In genomic region chr11:114794691-114795090, GRCm38 (mm10) we compare ENCODE assay signal across 12 mouse cellular contexts. TPM values are rescaled to one million over a fixed set of nuclear protein-coding genes. Genes with fewer than 3 reads are reported as not detected.
A peak's percentile ranks its signal among the peaks of the same experiment; 100 is the strongest.
DNase-seq lines count a peak whose midpoint lies in the region; ATAC-seq lines count a peak whose summit lies in the region.
"Had no signal": no experiment of that assay in that cellular context is flagged by ENCODE, and none has a peak within 500 bp of the region (broad histone marks: within the 10 kb centered on the region; RNA-seq: fewer than 3 reads in every experiment).

No protein-coding gene starts in this region.

- peak overlapping the region; percentile 40; the same call in 1 of the 2 replicates for H3K4me3 ChIP-seq in limb, embryonic 12.5 days (replicated peaks)
- no peak overlapping the region for H3K4me3 ChIP-seq in limb, embryonic 10.5 days
- H3K4me3 ChIP-seq in forebrain, embryonic 13.5 days: peak overlapping the region; percentile 53
- H3K4me3 ChIP-seq in midbrain, embryonic 10.5 days: peak overlapping the region; percentile 65
- H3K4me3 ChIP-seq in stomach, embryonic 14.5 days (ENCODE audit: low read depth, low read length): no peak overlapping the region

- H3K27me3 ChIP-seq in limb, embryonic 12.5 days: peaks cover 58% of the 10 kb centered on the region
- H3K27me3 ChIP-seq in limb, embryonic 10.5 days (ENCODE audit: low read depth, poor library complexity, severe bottlenecking): peaks cover 77% of the 10 kb centered on the region
- peaks cover 25% of the 10 kb centered on the region for H3K27me3 ChIP-seq in forebrain, embryonic 13.5 days
- peaks cover 47% of the 10 kb centered on the region for H3K27me3 ChIP-seq in midbrain, embryonic 10.5 days (ENCODE audit: low read depth, poor library complexity, severe bottlenecking)
- H3K27me3 ChIP-seq in stomach, embryonic 14.5 days (ENCODE audit: control insufficient read depth, insufficient read depth, low read length): peaks cover 38% of the 10 kb centered on the region

- H3K9me3 ChIP-seq in limb, embryonic 12.5 days: no peaks in the 10 kb centered on the region
- H3K9me3 ChIP-seq in limb, embryonic 10.5 days (replicated peaks): no peaks in the 10 kb centered on the region
- H3K9me3 ChIP-seq in forebrain, embryonic 13.5 days (replicated peaks): no peaks in the 10 kb centered on the region
- H3K9me3 ChIP-seq in midbrain, embryonic 10.5 days (replicated peaks): no peaks in the 10 kb centered on the region
- H3K9me3 ChIP-seq in stomach, embryonic 14.5 days (ENCODE audit: control insufficient read depth, low read depth, low read length): no peaks in the 10 kb centered on the region
- H3K9me3 ChIP-seq: heart, embryonic 13.5 days had no signal

- DNase-seq in limb, embryonic 10.5 days (ENCODE audit: low spot score): no peak
- no peak for DNase-seq in midbrain, embryonic 10.5 days (ENCODE audit: low spot score)
- DNase-seq in retina, postnatal 1 day: no peak
- no peak for DNase-seq in right cerebral cortex, postnatal 14 days

- H3K27ac ChIP-seq in limb, embryonic 12.5 days: no peak overlapping the region
- no peak overlapping the region for H3K27ac ChIP-seq in limb, embryonic 10.5 days
- H3K27ac ChIP-seq in forebrain, embryonic 13.5 days: peak overlapping the region; percentile 99
- H3K27ac ChIP-seq in midbrain, embryonic 10.5 days (replicated peaks): peak overlapping the region; percentile 97
- peak overlapping the region; percentile 41 for H3K27ac ChIP-seq in stomach, embryonic 14.5 days (ENCODE audit: low read length)
- H3K27ac ChIP-seq: heart, embryonic 13.5 days had no signal

- peaks cover 27% of the 10 kb centered on the region for H3K4me1 ChIP-seq in limb, embryonic 12.5 days (replicated peaks)
- peaks cover 36% of the 10 kb centered on the region for H3K4me1 ChIP-seq in limb, embryonic 10.5 days
- H3K4me1 ChIP-seq in forebrain, embryonic 13.5 days: peaks cover 66% of the 10 kb centered on the region
- peaks cover 78% of the 10 kb centered on the region for H3K4me1 ChIP-seq in midbrain, embryonic 10.5 days
- H3K4me1 ChIP-seq in stomach, embryonic 14.5 days (ENCODE audit: control insufficient read depth, insufficient read depth, low read length): peaks cover 16% of the 10 kb centered on the region

- H3K9ac ChIP-seq in limb, embryonic 12.5 days (replicated peaks): no peak overlapping the region
- H3K9ac ChIP-seq in forebrain, embryonic 13.5 days: peak overlapping the region; percentile 64
- no peak overlapping the region for H3K9ac ChIP-seq in stomach, embryonic 14.5 days (replicated peaks; ENCODE audit: low read depth, low read length)

- 53% methylated on average over 4 of the region's 4 CpGs for whole genome bisulfite sequencing in limb, embryonic 12.5 days
- WGBS in limb, embryonic 10.5 days: 53% methylated on average over 4 of the region's 4 CpGs
- 16% methylated on average over 4 of the region's 4 CpGs for WGBS in forebrain, embryonic 13.5 days
- 21% methylated on average over 4 of the region's 4 CpGs for WGBS in midbrain, embryonic 10.5 days
- WGBS in stomach, embryonic 14.5 days: 54% methylated on average over 4 of the region's 4 CpGs

- peak overlapping the region; percentile 69; the same call in 1 of the 2 replicates for H3K4me2 ChIP-seq in limb, embryonic 12.5 days
- H3K4me2 ChIP-seq in forebrain, embryonic 13.5 days: peak overlapping the region; percentile 85
- H3K4me2 ChIP-seq in stomach, embryonic 14.5 days (replicated peaks; ENCODE audit: low read depth, low read length): peak overlapping the region; percentile 53; the same call in 1 of the 2 replicates

- H3K36me3 ChIP-seq in limb, embryonic 12.5 days: no peaks in the 10 kb centered on the region
- no peaks in the 10 kb centered on the region for H3K36me3 ChIP-seq in limb, embryonic 10.5 days
- H3K36me3 ChIP-seq in forebrain, embryonic 13.5 days (ENCODE audit: poor library complexity, severe bottlenecking): no peaks in the 10 kb centered on the region
- H3K36me3 ChIP-seq in midbrain, embryonic 10.5 days: peaks cover 9% of the 10 kb centered on the region
- no peaks in the 10 kb centered on the region for H3K36me3 ChIP-seq in stomach, embryonic 14.5 days (ENCODE audit: control insufficient read depth, insufficient read depth, low read length)
- H3K36me3 ChIP-seq: heart, embryonic 13.5 days had no signal

- ATAC-seq in limb, embryonic 12.5 days (ENCODE audit: insufficient number of reproducible peaks, insufficient read depth, low FRiP score, low TSS enrichment, low read depth): no peak
- ATAC-seq in forebrain, embryonic 13.5 days: no peak
- no peak for ATAC-seq in stomach, embryonic 14.5 days (ENCODE audit: insufficient number of reproducible peaks, insufficient read depth, low FRiP score, low read depth)
- no peak for ATAC-seq in erythroid progenitor cell, adult 5-6 weeks (replicated peaks; ENCODE audit: low FRiP score, poor library complexity, severe bottlenecking)

RNA-seq across cellular contexts. Expression of gene Btbd17, which starts 1.1 kb away (rescaled TPM):
- 1.5 TPM in 2 replicates for polyA plus RNA-seq in limb, embryonic 12.5 days (2016; fragmentation: Nextera tagmentation; extraction: Ambion mirVana)
- 0.14 TPM in 1 of 2 replicates, not detected in the other for polyA plus RNA-seq in limb, embryonic 10.5 days (2016; fragmentation: Nextera tagmentation; extraction: Ambion mirVana)
- polyA plus RNA-seq in forebrain, embryonic 13.5 days (2015; fragmentation: Nextera tagmentation; extraction: Ambion mirVana): 25.8 and 27.1 TPM in 2 replicates
- polyA plus RNA-seq in midbrain, embryonic 10.5 days (2016; fragmentation: Nextera tagmentation; extraction: Ambion mirVana): 57.3 and 69.1 TPM in 2 replicates
- polyA plus RNA-seq in stomach, embryonic 14.5 days (2014; fragmentation: Nextera tagmentation; extraction: Ambion mirVana): 0.98 and 1.6 TPM in 2 replicates
- not detected in 2 replicates for total RNA-seq in erythroid progenitor cell, adult 5-6 weeks (2015; ENCODE audit: low replicate concordance)
- total RNA-seq in erythroid progenitor cell, adult 5-6 weeks (2017; ENCODE audit: low replicate concordance): not detected in 2 replicates
- total RNA-seq: common myeloid progenitor, adult 5-6 weeks; neutrophil, adult 5-6 weeks had no signal
- polyA plus RNA-seq: heart, embryonic 13.5 days had no signal

RNA-seq across cellular contexts. Expression of gene Gpr142, which starts 4.0 kb away (rescaled TPM):
- not detected in 2 replicates for polyA plus RNA-seq in limb, embryonic 12.5 days (2016; fragmentation: Nextera tagmentation; extraction: Ambion mirVana)
- not detected in 2 replicates for polyA plus RNA-seq in limb, embryonic 10.5 days (2016; fragmentation: Nextera tagmentation; extraction: Ambion mirVana)
- not detected in 2 replicates for polyA plus RNA-seq in forebrain, embryonic 13.5 days (2015; fragmentation: Nextera tagmentation; extraction: Ambion mirVana)
- 0.27 and 0.36 TPM in 2 replicates for polyA plus RNA-seq in midbrain, embryonic 10.5 days (2016; fragmentation: Nextera tagmentation; extraction: Ambion mirVana)
- polyA plus RNA-seq in stomach, embryonic 14.5 days (2014; fragmentation: Nextera tagmentation; extraction: Ambion mirVana): 0.23 and 0.39 TPM in 2 replicates
- total RNA-seq in erythroid progenitor cell, adult 5-6 weeks (2015; ENCODE audit: low replicate concordance): not detected in 2 replicates
- total RNA-seq in erythroid progenitor cell, adult 5-6 weeks (2017; ENCODE audit: low replicate concordance): not detected in 2 replicates
- total RNA-seq: common myeloid progenitor, adult 5-6 weeks; neutrophil, adult 5-6 weeks had no signal
- polyA plus RNA-seq: heart, embryonic 13.5 days; lung, postnatal 0 days had no signal

RNA-seq across cellular contexts. Expression of gene Kif19a, which starts 29.5 kb away (rescaled TPM):
- polyA plus RNA-seq in limb, embryonic 12.5 days (2016; fragmentation: Nextera tagmentation; extraction: Ambion mirVana): 0.06 TPM in 1 of 2 replicates, not detected in the other
- polyA plus RNA-seq in limb, embryonic 10.5 days (2016; fragmentation: Nextera tagmentation; extraction: Ambion mirVana): 0.13 TPM in 1 of 2 replicates, not detected in the other
- 0.36 and 1.3 TPM in 2 replicates for polyA plus RNA-seq in forebrain, embryonic 13.5 days (2015; fragmentation: Nextera tagmentation; extraction: Ambion mirVana)
- polyA plus RNA-seq in midbrain, embryonic 10.5 days (2016; fragmentation: Nextera tagmentation; extraction: Ambion mirVana): 1.1 and 1.7 TPM in 2 replicates
- polyA plus RNA-seq in stomach, embryonic 14.5 days (2014; fragmentation: Nextera tagmentation; extraction: Ambion mirVana): 0.51 and 0.81 TPM in 2 replicates
- total RNA-seq in erythroid progenitor cell, adult 5-6 weeks (2015; ENCODE audit: low replicate concordance): not detected in 2 replicates
- total RNA-seq in erythroid progenitor cell, adult 5-6 weeks (2017; ENCODE audit: low replicate concordance): not detected in 2 replicates
- total RNA-seq: common myeloid progenitor, adult 5-6 weeks had no signal

RNA-seq across cellular contexts. Expression of gene Gprc5c, which starts 56.3 kb away (rescaled TPM):
- polyA plus RNA-seq in limb, embryonic 12.5 days (2016; fragmentation: Nextera tagmentation; extraction: Ambion mirVana): 50.7 and 53.8 TPM in 2 replicates
- 40.7 and 50.1 TPM in 2 replicates for polyA plus RNA-seq in limb, embryonic 10.5 days (2016; fragmentation: Nextera tagmentation; extraction: Ambion mirVana)
- polyA plus RNA-seq in forebrain, embryonic 13.5 days (2015; fragmentation: Nextera tagmentation; extraction: Ambion mirVana): 4.6 and 5.0 TPM in 2 replicates
- 19.0 TPM in 2 replicates for polyA plus RNA-seq in midbrain, embryonic 10.5 days (2016; fragmentation: Nextera tagmentation; extraction: Ambion mirVana)
- 23.5 and 27.2 TPM in 2 replicates for polyA plus RNA-seq in stomach, embryonic 14.5 days (2014; fragmentation: Nextera tagmentation; extraction: Ambion mirVana)
- not detected in 2 replicates for total RNA-seq in erythroid progenitor cell, adult 5-6 weeks (2015; ENCODE audit: low replicate concordance)
- total RNA-seq in erythroid progenitor cell, adult 5-6 weeks (2017; ENCODE audit: low replicate concordance): not detected in 2 replicates
- total RNA-seq: common myeloid progenitor, adult 5-6 weeks had no signal

Comparison
In these comparisons a context has a peak if more than half of its experiments do, and no peak if none do; other contexts are left out.
1. H3K4me3 ChIP-seq: peak in limb, embryonic 12.5 days (single experiment), forebrain, embryonic 13.5 days (single experiment) and midbrain, embryonic 10.5 days (single experiment); none in limb, embryonic 10.5 days (single experiment) and stomach, embryonic 14.5 days (single experiment).
2. H3K27ac ChIP-seq: peak in forebrain, embryonic 13.5 days (single experiment), midbrain, embryonic 10.5 days (single experiment) and stomach, embryonic 14.5 days (single experiment); none in limb, embryonic 12.5 days (single experiment) and limb, embryonic 10.5 days (single experiment).
3. RNA of gene Btbd17, which starts 1.1 kb away (polyA plus RNA-seq): 57.3 to 69.1 TPM in midbrain, embryonic 10.5 days and 25.8 to 27.1 TPM in forebrain, embryonic 13.5 days; 1.5 TPM in limb, embryonic 12.5 days, 0.98 to 1.6 TPM in stomach, embryonic 14.5 days and 0.14 TPM in limb, embryonic 10.5 days; every median in the first group is over 10 times any median in the second.
4. Peak in every context shown above with its lines, with median percentiles within 50 percentile points of each other: H3K4me2 ChIP-seq.